Mouse (Mus musculus): ENCODE results near the gene Lmln.
"Not testable (repeated sequence)": the region's sequence is repeated elsewhere in the genome, so short reads cannot be mapped to it uniquely, and the experiment has no call there.

The Lmln gene
- long read RNA-seq, experiment 1, full-length matches to known transcripts, result 4 of 8 reads
- long read RNA-seq, experiment 1, partial matches to known transcripts, result 2 of 8 reads
- long read RNA-seq, experiment 1, other reads (novel, unspliced or antisense), result 2 of 8 reads
- long read RNA-seq, experiment 2, full-length matches to known transcripts, result 8 of 19 reads
- long read RNA-seq, experiment 2, partial matches to known transcripts, result 1 of 19 reads
- long read RNA-seq, experiment 2, other reads (novel, unspliced or antisense), result 10 of 19 reads

DNA sequence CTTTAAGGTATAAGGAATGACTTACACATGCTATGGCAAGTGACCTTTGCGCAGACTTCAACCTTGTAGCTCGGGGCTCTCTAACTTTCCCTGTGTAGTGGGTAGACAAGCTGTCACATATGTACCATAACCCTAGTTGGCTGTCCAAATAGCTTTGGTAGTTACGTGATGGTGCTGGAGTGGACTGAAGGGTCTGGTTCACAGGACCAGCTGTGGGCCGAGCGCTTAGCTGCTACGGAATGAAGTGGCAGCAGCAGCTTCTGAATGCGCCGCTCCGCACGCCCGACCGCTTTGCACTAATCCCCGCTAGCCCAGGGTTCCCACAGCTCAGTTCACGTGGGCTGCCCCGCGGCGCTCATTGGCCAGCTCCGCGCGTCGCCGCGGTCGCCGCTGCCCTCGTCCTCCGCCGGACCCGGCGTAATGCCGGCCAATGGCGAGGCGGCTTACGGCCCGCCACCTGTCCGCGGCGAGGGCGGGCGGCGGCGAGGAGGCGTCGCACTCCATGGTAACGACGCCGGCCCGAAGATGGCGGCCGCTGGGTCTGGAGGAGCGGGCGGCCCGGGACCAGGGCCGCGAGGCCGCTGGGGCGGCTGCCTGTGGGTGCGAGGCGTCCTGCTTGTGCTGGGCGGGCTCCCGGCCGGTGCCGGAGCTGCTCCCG is at the start of gene Lmln:
TSS of gene Lmln (plus strand) at position 498 of the 658 bp plus-strand sequence.
- intact Hi-C loops (cut with DNase I), result no loop called here

GRCm38 (mm10) chr16:33013801-33014200 is 48.5 kb upstream of the Lmln start:
- intact Hi-C loops (cut with DNase I), result no loop called here

GRCm38 (mm10) chr16:33014921-33015320 is 47.4 kb upstream of the Lmln start:
- intact Hi-C loops (cut with DNase I), result no loop called here

DNA sequence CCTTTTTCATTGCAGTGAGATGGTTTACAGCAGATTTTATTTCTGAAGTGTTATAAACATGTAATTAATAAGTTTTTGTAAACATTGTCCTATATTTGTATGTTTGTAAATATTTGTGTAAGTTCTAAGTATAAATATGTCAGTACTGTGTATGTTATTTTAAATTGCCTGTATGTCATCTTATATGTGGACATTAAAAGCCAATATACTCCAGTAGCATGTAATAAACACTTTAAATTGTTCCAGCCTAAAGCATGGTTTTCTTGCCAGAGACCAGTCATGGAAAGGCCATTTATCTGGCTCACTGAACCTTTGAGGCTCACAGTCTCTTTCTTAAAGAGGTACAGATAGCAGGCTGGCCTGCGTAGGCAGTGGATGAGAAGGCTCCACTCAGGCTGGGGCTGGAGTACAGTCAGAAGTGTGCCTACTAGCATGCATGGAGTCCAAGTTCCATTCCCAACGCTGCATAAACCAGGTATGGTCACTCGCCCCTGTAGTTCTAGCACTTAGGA is 46.9 kb upstream of the Lmln start:
- intact Hi-C loops (cut with DNase I), result no loop called here

- intact Hi-C loops (cut with DNase I), result no loop called here
These were observed 46.3 kb upstream of the Lmln start for GRCm38 (mm10) chr16:33015986-33016385.

DNA sequence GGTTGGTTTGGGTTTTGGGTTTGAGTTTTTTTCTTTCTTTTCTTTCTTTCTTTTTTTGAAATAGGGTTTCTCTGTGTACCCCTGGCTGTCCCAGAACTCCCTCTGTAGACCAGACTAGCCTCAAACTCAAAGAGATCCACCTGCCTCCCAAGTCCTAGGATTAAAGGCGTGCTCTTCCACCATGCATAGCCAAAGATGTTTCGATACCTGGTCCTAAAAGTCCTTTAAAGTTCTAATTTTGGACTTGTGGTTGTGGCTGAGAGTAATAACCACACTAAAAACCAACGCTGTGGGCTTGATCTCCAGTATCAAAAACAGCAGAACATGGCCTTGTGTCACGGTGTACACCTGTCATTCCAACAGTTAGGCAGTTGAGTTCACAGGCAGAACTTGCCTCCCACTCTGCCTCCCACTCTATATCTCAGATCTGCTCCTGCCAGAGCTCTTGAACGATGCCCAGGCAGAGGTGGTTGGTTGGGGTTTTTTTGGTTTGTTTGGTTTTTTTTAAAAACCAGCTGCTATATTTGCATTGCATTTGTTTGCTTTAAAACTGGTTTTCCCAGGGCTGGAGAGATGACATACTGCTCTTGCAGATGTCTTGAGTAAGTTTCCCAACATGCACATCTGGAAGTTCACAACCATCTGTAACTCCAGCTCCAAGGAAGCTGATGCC is 44.5 kb upstream of the Lmln start:
- intact Hi-C loops (cut with DNase I), result no loop called here

DNA sequence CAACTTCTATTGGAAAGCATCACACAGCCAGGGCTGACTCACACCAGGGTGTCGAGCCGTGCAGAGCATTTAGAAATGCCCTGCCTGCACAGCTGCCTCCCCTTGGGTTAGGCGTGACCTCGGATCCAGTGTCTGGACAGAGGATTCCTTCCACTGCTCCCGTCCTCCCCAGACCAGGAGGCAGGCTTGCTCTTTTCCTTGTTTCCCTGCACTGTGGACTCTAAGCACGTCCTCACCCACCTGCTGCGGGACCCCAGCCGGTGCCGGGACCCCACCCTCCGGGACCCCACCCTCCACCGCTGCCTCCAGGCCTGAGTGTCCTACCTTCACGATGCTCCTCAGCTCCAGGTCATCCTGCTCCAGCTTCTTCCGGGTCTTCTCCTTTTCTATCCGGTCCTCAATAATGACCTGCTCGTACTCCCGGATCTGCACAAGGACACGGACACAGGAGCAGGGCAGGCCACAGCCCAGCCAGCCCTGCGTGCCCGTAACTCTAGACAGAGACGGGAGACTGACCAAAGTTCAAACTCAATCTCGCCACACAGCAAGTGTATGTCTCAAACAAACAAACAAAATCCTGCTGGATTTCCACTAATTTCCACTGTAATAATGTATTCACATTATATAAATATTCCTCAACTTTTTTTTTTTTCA is 43.1 kb upstream of the Lmln start:
- intact Hi-C loops (cut with DNase I), result no loop called here

GRCm38 (mm10) chr16:33021381-33021780 is 40.9 kb upstream of the Lmln start:
- intact Hi-C loops (cut with DNase I), result loop anchor here (5.0 kb wide), 1 partner anchor 136 kb away; no protein-coding TSS in a partner anchor

DNA sequence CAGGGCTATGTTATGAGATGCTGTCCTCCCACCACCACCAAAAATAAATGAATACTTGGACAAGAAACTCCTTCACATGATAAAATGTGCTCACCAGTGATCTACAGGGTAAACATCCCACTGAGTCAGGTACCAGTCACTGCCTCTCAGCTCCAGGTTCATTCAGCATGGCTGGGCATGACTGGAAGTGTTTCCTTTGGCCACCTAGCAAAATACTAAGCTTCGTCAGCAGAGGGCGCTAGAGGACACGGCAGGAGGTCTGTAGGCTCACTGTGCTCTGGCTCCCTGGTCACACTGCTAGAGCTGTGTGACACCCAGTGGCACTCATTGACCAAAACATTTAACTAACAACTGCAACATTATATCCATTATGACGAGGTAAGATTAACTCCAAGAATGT is 38.6 kb upstream of the Lmln start:
- intact Hi-C loops (cut with DNase I), result loop anchor here (5.0 kb wide), 1 partner anchor 134 kb away; no protein-coding TSS in a partner anchor

GRCm38 (mm10) chr16:33024456-33025104 is 37.7 kb upstream of the Lmln start:
- intact Hi-C loops (cut with DNase I), result loop anchor here (5.0 kb wide), 1 partner anchor 133 kb away; no protein-coding TSS in a partner anchor

GRCm38 (mm10) chr16:33026357-33026756 is 36.0 kb upstream of the Lmln start:
- intact Hi-C loops (cut with DNase I), result no loop called here

- intact Hi-C loops (cut with DNase I), result no loop called here
These were observed 26.3 kb upstream of the Lmln start for GRCm38 (mm10) chr16:33036006-33036405.

DNA sequence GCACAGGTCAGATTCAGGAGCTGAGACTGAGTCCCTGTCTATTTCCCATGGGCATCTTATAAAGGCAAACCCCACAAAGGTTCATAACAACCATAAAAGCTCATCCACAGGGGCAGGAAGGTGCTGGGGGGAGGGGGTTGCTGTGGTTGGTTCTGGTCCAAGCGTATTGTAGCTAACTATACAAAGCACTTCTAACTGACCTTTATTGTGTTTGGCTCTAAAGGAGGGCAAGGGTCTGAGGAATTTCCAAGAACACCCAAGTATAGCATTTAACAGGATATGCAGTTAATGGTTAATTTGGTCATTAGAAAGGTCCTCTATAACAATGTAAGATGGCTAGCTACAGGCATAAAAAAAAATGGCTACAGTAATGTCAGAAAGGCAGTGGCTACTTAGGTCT is 19.6 kb upstream of the Lmln start:
- intact Hi-C loops (cut with DNase I), result no loop called here

DNA sequence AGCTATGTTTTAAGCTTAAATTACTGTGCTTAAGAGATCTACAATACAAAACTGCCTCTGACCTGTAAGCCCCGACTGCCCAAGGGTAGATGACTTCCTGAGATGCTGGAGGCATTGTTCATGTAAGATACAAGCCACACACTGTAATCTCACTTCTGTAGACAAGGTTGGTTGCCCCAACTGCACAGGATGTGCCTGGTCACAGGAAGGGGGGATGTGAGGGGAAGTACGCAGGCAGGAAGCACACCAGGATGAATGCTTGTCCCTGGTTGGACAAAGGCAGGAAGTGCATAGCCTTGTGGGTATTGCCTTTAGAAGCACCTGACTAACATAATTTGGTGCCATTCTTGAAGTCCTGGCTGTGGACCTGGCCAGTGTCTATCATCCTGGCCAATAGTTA is 19.1 kb upstream of the Lmln start:
- intact Hi-C loops (cut with DNase I), result no loop called here

DNA sequence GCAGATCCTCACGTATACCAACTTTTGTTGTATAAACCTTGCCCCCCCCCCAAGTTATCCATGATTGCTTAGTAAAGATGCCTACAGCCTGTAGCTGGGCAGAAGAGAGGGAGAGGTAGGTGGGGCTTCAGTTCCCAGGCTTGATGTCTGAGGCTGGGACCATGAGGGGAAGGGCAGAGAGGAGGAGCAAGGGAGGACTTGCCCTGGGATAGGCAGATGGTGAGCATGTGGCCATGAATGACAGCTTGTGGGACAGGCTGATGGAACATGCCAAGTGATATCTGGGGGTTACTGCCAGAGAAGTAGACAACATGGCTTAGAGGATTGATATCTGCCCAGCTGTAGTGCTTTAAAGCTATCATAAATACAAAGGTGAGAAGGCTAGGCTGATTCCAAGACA is 14.3 kb upstream of the Lmln start:
- intact Hi-C loops (cut with DNase I), result no loop called here

DNA sequence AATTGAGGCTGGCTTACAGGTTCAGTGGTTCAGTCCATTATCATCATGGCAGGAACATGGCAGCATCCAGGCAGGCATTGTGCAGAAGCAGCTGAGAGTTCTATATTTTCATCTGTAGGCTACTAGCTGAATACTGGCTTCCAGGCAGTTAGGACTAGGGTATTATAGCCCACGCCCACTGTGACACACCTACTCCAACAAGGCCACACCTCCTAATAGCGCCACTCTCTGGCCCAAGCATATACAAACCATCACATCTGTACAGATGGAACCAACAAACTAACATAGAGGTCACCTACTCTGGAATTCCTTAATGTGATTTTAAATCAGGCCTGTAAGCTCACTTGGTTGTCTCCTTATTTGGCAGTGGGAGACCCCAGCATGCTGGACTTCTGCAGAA is 13.6 kb upstream of the Lmln start:
- intact Hi-C loops (cut with DNase I), result no loop called here

GRCm38 (mm10) chr16:33049809-33050208 is 12.5 kb upstream of the Lmln start:
- intact Hi-C loops (cut with DNase I), result no loop called here

GRCm38 (mm10) chr16:33053141-33053540 is 9.2 kb upstream of the Lmln start:
- intact Hi-C loops (cut with DNase I), result no loop called here

DNA sequence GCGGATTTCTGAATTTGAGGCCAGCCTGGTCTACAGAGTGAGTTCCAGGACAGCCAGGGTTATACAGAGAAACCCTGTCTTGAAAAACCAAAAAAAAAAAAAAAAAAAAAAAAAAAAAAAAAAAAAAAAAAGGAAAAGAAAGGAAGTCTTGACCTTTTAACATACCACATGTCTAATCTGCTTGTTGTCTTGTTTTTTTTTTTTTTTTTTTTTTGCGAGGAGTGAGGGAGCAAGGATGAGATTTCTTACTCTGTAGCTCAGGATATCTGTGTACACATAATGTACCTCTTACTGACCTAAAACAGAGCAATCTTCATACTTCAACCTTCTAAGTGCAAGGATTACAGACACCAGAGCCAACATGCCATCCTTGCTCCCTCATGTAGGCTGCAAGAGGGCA is 7.4 kb upstream of the Lmln start:
- intact Hi-C loops (cut with DNase I), result not testable (repeated sequence)

GRCm38 (mm10) chr16:33055655-33056054 is 6.7 kb upstream of the Lmln start:
- intact Hi-C loops (cut with DNase I), result no loop called here
